Comparison of ENCODE assay signal across 12 mouse cellular contexts in the genomic region with DNA sequence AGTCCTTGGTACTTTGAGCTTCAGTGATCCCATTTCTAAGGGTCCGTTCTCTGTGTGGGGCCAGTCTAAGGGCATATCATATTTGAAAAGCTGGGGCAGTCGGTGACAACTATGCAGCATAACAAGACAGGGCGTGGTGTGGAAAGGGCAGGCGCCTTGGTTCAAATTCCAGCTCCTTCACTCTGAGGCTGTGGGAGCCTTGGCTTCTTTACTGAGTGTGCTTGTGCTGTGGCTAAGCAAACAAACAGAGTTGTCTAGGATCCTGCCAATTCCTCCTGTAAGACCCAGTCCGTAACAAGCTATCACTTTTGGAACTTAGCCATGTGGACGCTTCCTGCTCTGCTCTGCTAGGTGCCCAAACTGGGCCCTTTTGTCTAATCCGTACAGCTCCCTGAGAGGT.
A peak's percentile ranks its signal among the peaks of the same experiment; 100 is the strongest.
DNase-seq lines count a peak whose midpoint lies in the region; ATAC-seq and TF ChIP-seq lines count a peak whose summit lies in the region.
"Had no signal": no experiment of that assay in that cellular context is flagged by ENCODE, and none has a peak within 500 bp of the region (broad histone marks: within the 10 kb centered on the region; RNA-seq: fewer than 3 reads in every experiment).

No protein-coding gene starts in this region.

- TF ChIP-seq CTCF in kidney, adult 2 months (conservative IDR thresholded peaks at IDR 0.05; ENCODE audit: insufficient read depth, insufficient read length, low read depth, low read length) = no peak
- no peak for TF ChIP-seq CTCF in intestine, postnatal 0 days (IDR thresholded peaks at IDR 0.05; ENCODE audit: low read depth)
- no peak for TF ChIP-seq CTCF in small intestine, adult 2 months (IDR thresholded peaks at IDR 0.05; ENCODE audit: extremely low read depth, insufficient read length, insufficient replicate concordance, low read depth, low read length)

- no peaks in the 10 kb centered on the region; the same call in 1 of the 2 replicates for H3K36me3 ChIP-seq in kidney, adult 2 months (ENCODE audit: control insufficient read depth, insufficient read depth, low read length)
- H3K36me3 ChIP-seq in kidney, embryonic 16.5 days (ENCODE audit: insufficient read depth, low read length) = no peaks in the 10 kb centered on the region
- H3K36me3 ChIP-seq in heart, embryonic 10.5 days = no peaks in the 10 kb centered on the region
- peaks cover 6% of the 10 kb centered on the region; the same call in 1 of the 2 replicates for H3K36me3 ChIP-seq in intestine, postnatal 0 days (ENCODE audit: control insufficient read depth, insufficient read depth)
- H3K36me3 ChIP-seq in small intestine, adult 2 months (ENCODE audit: control insufficient read depth, insufficient read depth, low read length) = peaks cover 22% of the 10 kb centered on the region
- H3K36me3 ChIP-seq: forebrain, embryonic 15.5 days had no signal

- no peak overlapping the region for H3K27ac ChIP-seq in kidney, adult 2 months (ENCODE audit: insufficient read depth, low read depth, low read length)
- no peak overlapping the region for H3K27ac ChIP-seq in kidney, embryonic 16.5 days (ENCODE audit: low read length)
- peak overlapping the region; percentile 10; the same call in 1 of the 2 replicates for H3K27ac ChIP-seq in heart, embryonic 10.5 days
- peak overlapping the region; percentile 82 for H3K27ac ChIP-seq in intestine, postnatal 0 days (ENCODE audit: low read depth, low read length)
- peak overlapping the region; percentile 82 for H3K27ac ChIP-seq in small intestine, adult 2 months (ENCODE audit: insufficient read depth, low read depth, low read length)
- H3K27ac ChIP-seq: forebrain, embryonic 15.5 days; macrophage had no signal

- DNase-seq in kidney, adult 2 months = peak; percentile 20
- DNase-seq in heart, embryonic 10.5 days (ENCODE audit: low spot score) = no peak
- no peak for DNase-seq in left cerebral cortex, adult 11 months (ENCODE audit: low spot score)
- no peak for DNase-seq in layer of hippocampus, adult 11-12 months (ENCODE audit: low spot score)
- no peak for DNase-seq in neural tube, embryonic 10.5 days (ENCODE audit: extremely low spot score, low spot score)
- DNase-seq: kidney, postnatal 10 days; retina, postnatal 1 day had no signal

- no peaks in the 10 kb centered on the region for H3K27me3 ChIP-seq in kidney, adult 2 months (replicated peaks; ENCODE audit: control insufficient read depth, insufficient read depth, low read length)
- no peaks in the 10 kb centered on the region for H3K27me3 ChIP-seq in kidney, embryonic 16.5 days (ENCODE audit: insufficient read depth, low read length)
- H3K27me3 ChIP-seq in heart, embryonic 10.5 days (ENCODE audit: insufficient read depth, poor library complexity, severe bottlenecking) = no peaks in the 10 kb centered on the region
- no peaks in the 10 kb centered on the region for H3K27me3 ChIP-seq in intestine, postnatal 0 days (replicated peaks; ENCODE audit: control insufficient read depth, insufficient read depth, low read length)
- no peaks in the 10 kb centered on the region for H3K27me3 ChIP-seq in small intestine, adult 2 months (ENCODE audit: control insufficient read depth, insufficient read depth, low read length)
- H3K27me3 ChIP-seq: forebrain, embryonic 15.5 days had no signal

- no peak overlapping the region for H3K4me2 ChIP-seq in kidney, embryonic 16.5 days (replicated peaks; ENCODE audit: low read depth, low read length)
- peak overlapping the region; percentile 17; the same call in 1 of the 2 replicates for H3K4me2 ChIP-seq in intestine, postnatal 0 days (replicated peaks; ENCODE audit: low read depth)
- H3K4me2 ChIP-seq: forebrain, embryonic 15.5 days had no signal

- no peak overlapping the region for H3K9ac ChIP-seq in kidney, embryonic 16.5 days (replicated peaks; ENCODE audit: low read length)
- peak overlapping the region; percentile 28; the same call in 1 of the 2 replicates for H3K9ac ChIP-seq in intestine, postnatal 0 days (ENCODE audit: low read depth, low read length)
- H3K9ac ChIP-seq: forebrain, embryonic 15.5 days had no signal

- TF ChIP-seq POLR2A in kidney, adult 2 months (IDR thresholded peaks at IDR 0.05; ENCODE audit: low read depth, low read length) = no peak
- no peak for TF ChIP-seq POLR2A in small intestine, adult 2 months (IDR thresholded peaks at IDR 0.05; ENCODE audit: low read depth, low read length)

- ATAC-seq in kidney, embryonic 16.5 days (ENCODE audit: low FRiP score, low TSS enrichment) = no peak
- ATAC-seq in intestine, postnatal 0 days = peak; percentile 78
- ATAC-seq: forebrain, embryonic 15.5 days had no signal

- H3K4me1 ChIP-seq in kidney, adult 2 months (ENCODE audit: control insufficient read depth, insufficient read depth, low read length) = no peaks in the 10 kb centered on the region
- H3K4me1 ChIP-seq in kidney, embryonic 16.5 days (ENCODE audit: insufficient read depth, low read length) = no peaks in the 10 kb centered on the region
- H3K4me1 ChIP-seq in heart, embryonic 10.5 days = peaks cover 16% of the 10 kb centered on the region
- H3K4me1 ChIP-seq in intestine, postnatal 0 days (replicated peaks; ENCODE audit: control insufficient read depth, insufficient read depth, low read length) = no peaks in the 10 kb centered on the region; the same call in 1 of the 2 replicates
- peaks cover 13% of the 10 kb centered on the region; the same call in 1 of the 2 replicates for H3K4me1 ChIP-seq in small intestine, adult 2 months (ENCODE audit: control insufficient read depth, insufficient read depth, insufficient read length, low read length)
- H3K4me1 ChIP-seq: forebrain, embryonic 15.5 days had no signal

- H3K9me3 ChIP-seq in kidney, embryonic 16.5 days (ENCODE audit: low read length) = no peaks in the 10 kb centered on the region
- H3K9me3 ChIP-seq in heart, embryonic 10.5 days = no peaks in the 10 kb centered on the region
- H3K9me3 ChIP-seq in intestine, postnatal 0 days (ENCODE audit: control insufficient read depth) = no peaks in the 10 kb centered on the region
- H3K9me3 ChIP-seq: forebrain, embryonic 15.5 days had no signal

- H3K4me3 ChIP-seq in kidney, adult 2 months (ENCODE audit: insufficient read depth, low read depth, low read length) = no peak overlapping the region
- no peak overlapping the region for H3K4me3 ChIP-seq in kidney, embryonic 16.5 days (ENCODE audit: low read length)
- H3K4me3 ChIP-seq in heart, embryonic 10.5 days = no peak overlapping the region
- H3K4me3 ChIP-seq in intestine, postnatal 0 days (ENCODE audit: low read depth, low read length) = no peak overlapping the region
- H3K4me3 ChIP-seq in small intestine, adult 2 months (ENCODE audit: low read depth, low read length) = no peak overlapping the region
- H3K4me3 ChIP-seq: forebrain, embryonic 15.5 days had no signal

- WGBS in kidney, adult 2 months = 63% methylated on average over 7 of the region's 7 CpGs
- 54% methylated on average over 7 of the region's 7 CpGs for WGBS in kidney, embryonic 16.5 days
- 62% methylated on average over 7 of the region's 7 CpGs for WGBS in heart, embryonic 10.5 days
- WGBS in intestine, postnatal 0 days = 34% methylated on average over 7 of the region's 7 CpGs
- WGBS in small intestine, adult 2 months = 25% methylated on average over 7 of the region's 7 CpGs

Comparison
In these comparisons a context has a peak if more than half of its experiments do, and no peak if none do; other contexts are left out.
1. H3K27ac ChIP-seq: peak in heart, embryonic 10.5 days (single experiment), intestine, postnatal 0 days (single experiment) and small intestine, adult 2 months (single experiment); none in kidney, adult 2 months (single experiment) and kidney, embryonic 16.5 days (single experiment).